Mouse (Mus musculus) ES-Bruce4 (cell line): ENCODE measurements around the gene Appl1. TPM values are rescaled to one million over a fixed set of nuclear protein-coding genes. Genes with fewer than 3 reads are reported as not detected.
A peak's percentile ranks its signal among the peaks of the same experiment; 100 is the strongest.

Experiments used
- H3K27ac ChIP-seq: 2 replicates; pipeline ENCODE4 v1.5.1; 2012; ENCODE audit warnings: low read length, inconsistent platforms; ENCODE audit not compliant: insufficient read depth
- H3K27me3 ChIP-seq: 2 replicates; pipeline ENCODE4 v1.6.1; 2012; ENCODE audit warnings: mild to moderate bottlenecking, low read length, inconsistent platforms; ENCODE audit not compliant: control insufficient read depth, poor library complexity, insufficient read depth, severe bottlenecking
- H3K36me3 ChIP-seq: 2 replicates; pipeline ENCODE4 v1.6.1; 2012; ENCODE audit warnings: inconsistent platforms, mild to moderate bottlenecking, low read length, moderate library complexity; ENCODE audit not compliant: control insufficient read depth, poor library complexity, insufficient read depth, severe bottlenecking
- H3K4me1 ChIP-seq: one replicate; pipeline ENCODE4 v1.8.1; 2011; ENCODE audit warnings: low read length; ENCODE audit not compliant: control insufficient read depth, insufficient read depth
- H3K4me3 ChIP-seq: 2 replicates; pipeline ENCODE4 v1.5.1; 2011; ENCODE audit warnings: low read depth, mild to moderate bottlenecking, low read length
- H3K9ac ChIP-seq: 2 replicates; pipeline ENCODE4 v1.6.1; 2012; ENCODE audit warnings: low read depth, mild to moderate bottlenecking, inconsistent platforms; ENCODE audit not compliant: poor library complexity, severe bottlenecking
- H3K9me3 ChIP-seq: replicated peaks from 2 replicates; pipeline ENCODE4 v1.6.1; 2012; ENCODE audit warnings: mild to moderate bottlenecking, low read length, inconsistent platforms; ENCODE audit not compliant: control insufficient read depth, poor library complexity, insufficient read depth, severe bottlenecking
- CTCF ChIP-seq: IDR thresholded peaks from one replicate; pipeline ENCODE4 v1.8.1; 2011; ENCODE audit warnings: low read depth, low read length
- EP300 ChIP-seq: IDR thresholded peaks from 2 replicates; pipeline ENCODE4 v1.6.1; 2011; ENCODE audit warnings: low read depth, low read length; ENCODE audit not compliant: insufficient read depth
- POLR2A ChIP-seq: IDR thresholded peaks from one replicate; pipeline ENCODE4 v1.8.1; 2011; ENCODE audit warnings: low read length; ENCODE audit not compliant: insufficient read depth
- polyA plus RNA-seq: library from polyadenylated mRNA; stranded (reverse); fragments of >200 nt; gene quantifications from 2 replicates; pipeline ENCODE4 v1.2.4, GENCODE M21; 2011; ENCODE audit warnings: low read depth; ENCODE audit not compliant: missing spikeins, insufficient read depth, insufficient read length

Appl1 gene
- polyA plus RNA-seq, 1 experiment, result 67.3 TPM

DNA sequence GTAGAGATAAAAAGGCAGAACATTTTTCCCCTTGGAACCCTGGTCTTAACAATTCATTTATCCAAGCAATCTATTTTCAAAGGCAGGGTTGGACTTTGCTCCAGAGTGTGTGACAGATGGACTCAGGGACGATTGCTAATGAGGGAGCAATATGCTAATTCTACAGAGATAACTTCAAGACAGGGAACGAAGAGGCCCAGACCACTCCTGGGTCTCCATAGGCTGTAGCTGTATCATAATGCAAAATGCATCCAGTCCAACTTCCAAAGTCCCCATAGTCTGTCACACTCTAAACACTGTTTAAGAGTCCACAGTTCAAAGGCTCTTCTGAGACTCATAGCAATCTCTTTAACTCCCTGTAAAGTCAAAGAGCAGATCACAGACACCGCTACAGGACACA, 83.8 kb downstream of the Appl1 start:
- H3K4me3 ChIP-seq, result no peak overlapping the region
- no peaks in the 10 kb centered on the region; the same call in 1 of the 2 replicates for H3K27me3 ChIP-seq
- no peaks in the 10 kb centered on the region for H3K9me3 ChIP-seq
- H3K4me1 ChIP-seq, result no peaks in the 10 kb centered on the region
- no peaks in the 10 kb centered on the region for H3K36me3 ChIP-seq
- no peak overlapping the region for H3K27ac ChIP-seq
- TF ChIP-seq CTCF (no peak), POLR2A (no peak), EP300 (no peak)
- H3K9ac ChIP-seq, result no peak overlapping the region

DNA sequence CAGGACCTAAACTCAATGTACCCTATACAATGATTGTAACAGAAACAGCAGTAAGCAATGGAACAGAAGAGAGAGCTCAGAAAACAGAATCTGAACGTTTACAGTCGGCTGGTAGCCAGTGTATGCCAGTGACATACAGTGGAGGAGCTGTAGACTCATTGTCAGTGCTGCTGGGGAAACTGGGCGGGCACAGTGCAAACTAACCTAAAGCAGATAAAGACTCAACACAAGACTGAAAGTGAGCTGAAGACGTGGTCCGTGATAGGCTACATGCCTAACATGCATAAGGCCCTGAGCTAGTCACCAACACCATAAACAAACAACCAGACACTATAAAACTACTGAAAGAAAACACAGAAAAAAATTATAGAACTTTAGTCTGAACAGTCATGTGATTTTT, 89.3 kb downstream of the Appl1 start:
- H3K4me1 ChIP-seq, result peaks cover 1% of the 10 kb centered on the region
- H3K9me3 ChIP-seq, result no peaks in the 10 kb centered on the region
- H3K27me3 ChIP-seq, result no peaks in the 10 kb centered on the region
- H3K27ac ChIP-seq, result no peak overlapping the region
- no peaks in the 10 kb centered on the region for H3K36me3 ChIP-seq
- no peak overlapping the region for H3K4me3 ChIP-seq
- TF ChIP-seq POLR2A, result no peak
- no peak for TF ChIP-seq EP300
- no peak for TF ChIP-seq CTCF
- H3K9ac ChIP-seq, result no peak overlapping the region

DNA sequence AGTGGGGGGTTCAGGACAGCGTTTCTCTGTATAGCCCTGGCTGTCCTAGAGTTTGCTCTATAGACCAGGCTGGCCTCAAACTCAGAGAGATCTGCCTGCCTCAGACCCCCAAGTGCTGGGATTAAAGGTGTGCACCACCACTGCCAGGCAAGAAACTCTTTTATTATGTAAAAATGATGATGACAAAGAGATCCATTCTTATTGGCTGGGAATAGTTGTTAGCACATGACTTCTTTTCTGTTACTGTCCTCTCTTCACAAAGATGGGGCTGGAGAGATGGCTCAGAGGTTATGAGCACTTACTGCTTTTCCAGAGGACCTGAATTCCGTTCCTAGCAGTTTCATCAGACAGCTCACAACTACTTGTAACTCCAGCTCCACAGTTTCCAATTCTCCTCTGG, 91.1 kb downstream of the Appl1 start:
- TF ChIP-seq CTCF (no peak), EP300 (0 out of 2 replicates have a peak, but pooled peaks have one; percentile 6)
- Histone ChIP-seq H3K4me1 (peaks cover 1% of the 10 kb centered on the region), H3K9ac (no peak overlapping the region), H3K27ac (peak overlapping the region; percentile 48; the same call in 1 of the 2 replicates), H3K27me3 (no peaks in the 10 kb centered on the region), H3K36me3 (no peaks in the 10 kb centered on the region), H3K4me3 (no peak overlapping the region), H3K9me3 (no peaks in the 10 kb centered on the region)

DNA sequence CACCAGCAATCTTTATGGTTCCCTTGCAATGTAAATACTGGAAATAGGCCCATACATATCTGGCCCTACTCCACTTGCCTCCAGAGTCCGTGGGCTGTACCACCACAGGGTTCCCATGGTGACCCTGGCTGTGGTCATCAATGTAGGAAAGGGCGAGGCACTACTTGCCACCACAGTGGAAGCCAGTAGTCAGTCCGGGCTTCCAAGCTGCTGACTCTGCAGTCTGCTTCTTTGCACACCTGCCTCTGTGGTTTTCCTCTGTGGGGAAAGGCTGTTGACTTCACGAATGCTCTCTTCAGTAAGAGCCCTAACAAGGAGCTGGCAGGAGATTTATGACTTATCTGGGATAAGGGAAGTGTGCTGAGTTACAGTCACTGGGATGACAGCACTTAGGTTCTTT, 92.3 kb downstream of the Appl1 start:
- Histone ChIP-seq H3K27me3 (no peaks in the 10 kb centered on the region), H3K9me3 (no peaks in the 10 kb centered on the region), H3K27ac (no peak overlapping the region), H3K36me3 (no peaks in the 10 kb centered on the region), H3K4me3 (no peak overlapping the region), H3K9ac (no peak overlapping the region), H3K4me1 (peaks cover 1% of the 10 kb centered on the region)
- TF ChIP-seq CTCF, result no peak
- no peak for TF ChIP-seq POLR2A
- TF ChIP-seq EP300, result no peak

Other genes with a start within 250 kb of the Appl1 start
- gene Asb14, start 76.7 kb downstream of the Appl1 start, polyA plus RNA-seq, result 0.47 and 0.84 TPM in 2 replicates
- gene Hesx1, start 23.2 kb upstream of the Appl1 start, polyA plus RNA-seq, result 1.6 and 3.7 TPM in 2 replicates
- gene Il17rd, start 67.7 kb upstream of the Appl1 start, polyA plus RNA-seq, result 47.3 and 48.9 TPM in 2 replicates
- 2.2 and 2.6 TPM in 2 replicates for gene Arhgef3, start 143.7 kb upstream of the Appl1 start, polyA plus RNA-seq